Mouse (Mus musculus) kidney, adult 2 months (tissue): ENCODE measurements around the gene Rfc5. TPM values are rescaled to one million over a fixed set of nuclear protein-coding genes. Genes with fewer than 3 reads are reported as not detected.

Experiments used
- DNase-seq: peaks from one replicate; pipeline ENCODE4 v3.0.0; 2021
- H3K27ac ChIP-seq: fragments of 200-500 bp; 2 replicates; pipeline ENCODE4 v1.5.1; 2012; ENCODE audit warnings: low read depth, low read length, control low read depth, inconsistent platforms; ENCODE audit not compliant: insufficient read depth
- H3K27me3 ChIP-seq: fragments of 200-500 bp; replicated peaks from 2 replicates; pipeline ENCODE4 v1.6.1; 2012; ENCODE audit warnings: mild to moderate bottlenecking, moderate library complexity, low read length, inconsistent platforms; ENCODE audit not compliant: control insufficient read depth, insufficient read depth
- H3K36me3 ChIP-seq: fragments of 200-500 bp; 2 replicates; pipeline ENCODE4 v1.6.1; 2012; ENCODE audit warnings: mild to moderate bottlenecking, moderate library complexity, low read length, inconsistent platforms; ENCODE audit not compliant: control insufficient read depth, insufficient read depth
- H3K4me1 ChIP-seq: fragments of 200-500 bp; 2 replicates; pipeline ENCODE4 v1.6.1; 2011; ENCODE audit warnings: low read length; ENCODE audit not compliant: control insufficient read depth, insufficient read depth
- H3K4me3 ChIP-seq: fragments of 200-500 bp; 2 replicates; pipeline ENCODE4 v1.5.1; 2011; ENCODE audit warnings: mild to moderate bottlenecking, low read depth, low read length, control low read depth; ENCODE audit not compliant: insufficient read depth
- CTCF ChIP-seq: fragments of 200-500 bp; conservative IDR thresholded peaks from 2 replicates; pipeline ENCODE4 v1.5.1; 2011; ENCODE audit warnings: low read depth, mild to moderate bottlenecking, control low read depth, low read length, moderate library complexity, mixed read lengths; ENCODE audit not compliant: insufficient read depth, insufficient read length
- POLR2A ChIP-seq: fragments of 200-500 bp; IDR thresholded peaks from one replicate; pipeline ENCODE4 v1.6.1; 2011; ENCODE audit warnings: low read depth, low read length, control low read depth
- WGBS: fragments of 180-500 bp; shearing (Covaris S2); methylation state at CpG from one replicate; pipeline ENCODE4 v1.1.7; 2018; 5-methylcytosine and 5-hydroxymethylcytosine counted together
- polyA plus RNA-seq: library from polyadenylated mRNA; depleted of rRNA; stranded (reverse); fragments of >200 nt; gene quantifications from 2 replicates; pipeline ENCODE4 v1.2.3, GENCODE M21; 2012

The Rfc5 gene
- polyA plus RNA-seq, 1 experiment, result 12.9 TPM

DNA sequence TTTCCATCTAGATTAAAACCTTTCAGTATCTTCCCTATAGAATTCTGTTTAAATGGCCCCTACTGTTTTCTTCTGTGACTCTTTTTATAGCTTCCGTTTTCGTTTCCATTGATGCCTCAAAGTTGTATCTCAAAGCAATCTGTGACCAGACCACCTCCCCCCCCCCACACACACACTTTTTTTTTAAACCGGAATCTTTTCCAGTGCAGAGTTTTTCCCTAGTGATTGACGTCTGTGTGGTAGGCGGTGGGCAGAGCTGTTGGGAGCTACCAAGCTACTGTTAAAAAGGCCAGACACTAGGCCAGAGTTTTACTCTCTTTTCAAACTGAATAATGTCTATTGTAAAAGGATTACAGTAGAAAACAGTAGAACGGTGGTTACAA is 30.6 kb downstream of the Rfc5 start:
- WGBS, result 6% methylated on average over 6 of the region's 6 CpGs
- H3K36me3 ChIP-seq, result no peaks in the 10 kb centered on the region; the same call in 1 of the 2 replicates
- DNase-seq, result no peak
- H3K27ac ChIP-seq, result peak overlapping the region; percentile 74
- peaks cover 45% of the 10 kb centered on the region for H3K4me1 ChIP-seq
- peak overlapping the region; percentile 99 for H3K4me3 ChIP-seq
- no peaks in the 10 kb centered on the region for H3K27me3 ChIP-seq
- TF ChIP-seq POLR2A (no peak), CTCF (no peak)

DNA sequence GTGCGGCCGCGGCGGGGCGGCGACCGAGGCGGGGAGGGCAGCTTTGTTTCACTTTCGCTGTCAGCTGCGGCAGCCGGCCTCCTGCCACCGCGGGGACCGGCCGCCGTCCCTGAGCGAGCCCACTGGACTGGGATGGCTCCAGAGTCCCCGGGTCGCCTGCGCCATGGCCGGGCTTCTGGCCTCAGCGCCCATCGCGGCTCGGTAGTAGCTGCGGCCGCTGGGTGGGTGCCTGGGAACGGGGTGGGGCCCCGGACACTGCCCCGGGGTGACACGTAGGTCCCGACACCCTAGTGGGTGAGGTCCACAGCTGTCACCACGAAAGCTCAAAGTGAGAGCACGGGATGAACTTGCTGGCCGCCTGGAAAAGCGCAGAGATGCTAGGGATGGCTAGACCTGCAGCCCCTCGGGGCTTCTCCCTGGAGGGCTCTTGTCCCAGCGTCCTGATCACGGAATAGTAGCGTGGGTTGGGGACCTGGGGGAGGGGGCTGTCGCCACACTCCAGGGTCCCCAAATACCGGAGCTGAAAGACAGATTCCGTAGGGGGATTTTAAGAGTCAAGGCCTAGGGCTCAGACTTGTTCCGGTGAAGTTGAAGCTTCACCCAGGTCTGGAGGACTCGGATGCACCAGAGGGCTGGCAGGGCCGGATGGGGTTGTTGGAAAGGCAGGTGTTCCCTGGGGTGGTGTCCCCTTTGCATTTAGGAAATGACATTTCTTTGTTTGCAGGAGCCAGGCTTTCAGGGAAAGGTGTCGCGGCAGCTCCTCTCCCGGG is 31.2 kb downstream of the Rfc5 start:
- H3K4me1 ChIP-seq, result peaks cover 41% of the 10 kb centered on the region
- H3K27ac ChIP-seq, result peak overlapping the region; percentile 74
- under 1% methylated on average over 49 of the region's 49 CpGs for WGBS
- H3K4me3 ChIP-seq, result peak overlapping the region; percentile 99
- no peaks in the 10 kb centered on the region for H3K27me3 ChIP-seq
- no peaks in the 10 kb centered on the region; the same call in 1 of the 2 replicates for H3K36me3 ChIP-seq
- peak; percentile 43 for DNase-seq
- TF ChIP-seq CTCF (no peak), POLR2A (no peak)

DNA sequence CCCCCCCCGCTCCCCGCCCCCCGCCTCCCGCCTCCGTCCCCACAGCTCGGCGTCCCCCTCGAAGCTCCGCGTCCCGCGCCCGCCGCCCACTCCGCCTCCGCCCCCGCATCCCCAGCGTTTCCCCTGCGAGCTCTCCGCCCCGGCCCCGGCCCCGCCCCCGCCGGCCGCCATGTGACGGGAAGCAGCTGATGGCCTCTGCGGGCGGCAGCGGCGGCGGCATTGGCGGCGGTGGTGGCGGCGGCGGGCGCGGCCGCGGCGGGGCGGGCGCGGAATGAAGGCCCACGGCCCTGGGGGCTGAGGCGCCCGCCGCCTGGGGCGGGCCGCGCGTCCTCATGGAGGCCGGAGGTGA is 31.7 kb downstream of the Rfc5 start, which contains the start of gene Wsb2:
Gene Wsb2 (plus strand): TSS at position 176 of the 349 bp plus-strand sequence.
- 3% methylated on average over 30 of the region's 54 CpGs for WGBS
- TF ChIP-seq POLR2A, result no peak
- TF ChIP-seq CTCF, result no peak
- peak; percentile 88 for DNase-seq

DNA sequence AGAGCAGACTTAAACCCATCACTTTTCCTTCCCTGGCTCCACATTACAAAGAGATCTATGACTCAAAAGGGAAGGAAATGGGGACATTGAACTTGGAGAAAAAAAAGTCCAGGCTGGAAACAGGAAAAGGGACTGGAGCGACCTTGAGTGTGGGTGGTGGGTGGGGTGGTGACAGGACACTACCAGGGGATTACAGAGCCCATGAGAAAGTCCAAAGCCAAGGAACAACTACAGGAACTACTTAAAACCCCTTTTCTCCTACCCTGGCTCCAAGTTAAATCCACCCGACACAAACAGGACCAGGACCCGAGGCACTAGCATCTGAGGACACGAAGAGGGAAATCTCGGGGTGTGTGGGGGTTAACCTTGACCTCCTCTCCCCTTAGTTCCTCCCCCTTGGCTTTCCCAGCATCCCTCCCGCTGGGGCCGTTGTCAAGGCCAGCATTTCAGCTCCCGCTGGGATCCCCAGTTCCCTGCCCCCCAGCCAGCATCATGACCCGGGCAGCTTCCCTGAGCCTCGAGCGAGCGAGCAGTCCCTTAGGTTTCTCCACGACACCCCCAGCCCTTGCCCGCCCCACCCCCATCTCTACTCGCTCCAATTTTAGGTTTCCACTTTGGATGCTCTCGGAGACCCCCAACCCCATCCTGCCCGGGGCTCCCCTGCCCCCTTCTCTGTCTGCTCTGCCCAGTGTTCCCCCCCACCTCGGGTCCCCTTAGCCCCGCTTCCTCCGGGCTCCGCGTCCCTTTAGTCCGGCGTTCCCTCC is 32.3 kb downstream of the Rfc5 start:
- peak; percentile 59 for DNase-seq
- WGBS, result under 1% methylated on average over 23 of the region's 24 CpGs
- Histone ChIP-seq H3K27me3 (no peaks in the 10 kb centered on the region), H3K4me3 (peak overlapping the region; percentile 99), H3K4me1 (peaks cover 30% of the 10 kb centered on the region), H3K27ac (peak overlapping the region; percentile 69), H3K36me3 (no peaks in the 10 kb centered on the region; the same call in 1 of the 2 replicates)
- TF ChIP-seq CTCF (no peak), POLR2A (no peak)

More for the DNA sequence above, 31.7 kb downstream of the Rfc5 start, which contains the start of gene Wsb2:
- Histone ChIP-seq H3K4me3 (peak within 1 kb of the TSS; percentile 99), H3K27ac (peak within 1 kb of the TSS; percentile 74), H3K36me3 (no peaks in the 10 kb centered on the region; the same call in 1 of the 2 replicates), H3K27me3 (no peaks in the 10 kb centered on the region), H3K4me1 (peaks cover 35% of the 10 kb centered on the region)

DNA sequence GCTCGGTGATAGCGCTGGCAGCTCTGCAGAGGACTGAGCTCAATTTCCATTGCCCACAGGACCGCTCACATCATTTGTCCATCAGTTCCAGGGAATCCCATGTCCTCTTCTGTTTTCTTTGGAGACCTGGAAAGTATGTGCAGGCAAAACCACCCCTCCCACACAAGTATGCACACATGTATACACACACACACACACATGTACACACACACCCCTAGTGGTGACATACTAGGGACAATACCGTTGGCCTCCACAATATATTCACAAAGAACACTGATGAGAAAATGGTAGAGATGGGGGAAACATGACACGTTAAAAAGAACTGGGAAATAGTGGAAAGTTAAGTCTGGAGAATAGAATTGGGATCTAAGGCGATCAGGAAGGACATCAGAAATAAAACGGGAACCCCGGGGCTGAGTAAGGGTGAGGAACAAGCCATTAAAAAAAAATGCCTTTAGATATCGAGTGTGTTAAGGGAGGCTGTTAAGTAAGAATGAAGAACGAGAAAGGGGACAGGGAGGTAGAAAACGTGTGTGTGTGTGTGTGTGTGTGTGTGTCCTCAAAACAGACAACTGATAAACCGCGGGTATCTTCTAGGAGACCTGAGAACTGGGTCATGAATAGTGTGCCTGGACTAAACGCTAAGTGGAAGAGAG is 33.1 kb downstream of the Rfc5 start:
- H3K4me1 ChIP-seq, result peaks cover 23% of the 10 kb centered on the region
- WGBS, result 33% methylated on average over 14 of the region's 14 CpGs
- H3K27ac ChIP-seq, result peak overlapping the region; percentile 69
- no peaks in the 10 kb centered on the region for H3K27me3 ChIP-seq
- no peaks in the 10 kb centered on the region; the same call in 1 of the 2 replicates for H3K36me3 ChIP-seq
- no peak for DNase-seq
- no peak overlapping the region for H3K4me3 ChIP-seq
- TF ChIP-seq CTCF (no peak), POLR2A (no peak)

DNA sequence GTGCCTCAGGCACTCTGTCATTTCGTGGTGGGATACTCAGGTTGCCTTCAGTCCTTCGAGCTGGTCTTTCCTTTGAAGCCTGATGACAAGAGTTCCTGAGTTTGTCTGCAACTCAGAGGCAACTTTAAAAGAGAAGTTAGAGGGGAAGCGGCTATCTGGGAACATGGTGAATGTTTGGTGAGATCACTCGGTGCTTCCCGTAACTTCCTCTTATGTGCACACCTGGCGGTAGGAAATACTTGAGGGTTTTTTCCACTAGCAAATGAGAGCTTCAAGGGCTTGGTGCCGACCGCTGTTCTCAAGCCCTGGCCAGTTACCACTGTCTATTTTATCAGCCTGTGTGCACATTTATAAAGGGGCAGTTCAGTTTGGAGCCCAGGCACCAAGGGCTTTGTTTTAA is 34.7 kb downstream of the Rfc5 start:
- H3K27me3 ChIP-seq, result no peaks in the 10 kb centered on the region
- TF ChIP-seq POLR2A, result no peak
- TF ChIP-seq CTCF, result no peak
- H3K36me3 ChIP-seq, result no peaks in the 10 kb centered on the region; the same call in 1 of the 2 replicates
- DNase-seq, result no peak
- no peak overlapping the region for H3K27ac ChIP-seq
- 68% methylated on average over 8 of the region's 8 CpGs for WGBS
- H3K4me3 ChIP-seq, result no peak overlapping the region
- H3K4me1 ChIP-seq, result peaks cover 10% of the 10 kb centered on the region
